Mouse (Mus musculus) forebrain, embryonic 12.5 days (tissue): ENCODE results near the gene Ccr10. TPM values are rescaled to one million over a fixed set of nuclear protein-coding genes. Genes with fewer than 3 reads are reported as not detected.
A peak's percentile ranks its signal among the peaks of the same experiment; 100 is the strongest.
"Not testable (repeated sequence)": the region's sequence is repeated elsewhere in the genome, so short reads cannot be mapped to it uniquely, and the experiment has no call there.

Experiments
- ATAC-seq: fragments of 200-750 bp; cut with Nextera tagmentation; 2 replicates; pipeline ENCODE4 v1.8.0; 2017; ENCODE audit warnings: moderate TSS enrichment; ENCODE audit not compliant: low FRiP score
- H3K27ac ChIP-seq: fragments of 300-500 bp; sonication (generic); 2 replicates; pipeline ENCODE4 v1.5.1; 2016; ENCODE audit warnings: mild to moderate bottlenecking
- H3K27me3 ChIP-seq: fragments of 300-500 bp; sonication (generic); 2 replicates; pipeline ENCODE4 v1.6.1; 2016; ENCODE audit warnings: mild to moderate bottlenecking
- H3K36me3 ChIP-seq: fragments of 300-500 bp; sonication (generic); replicated peaks from 2 replicates; pipeline ENCODE4 v1.6.1; 2016; ENCODE audit warnings: mild to moderate bottlenecking
- H3K4me1 ChIP-seq: fragments of 300-500 bp; sonication (generic); 2 replicates; pipeline ENCODE4 v1.6.1; 2016
- H3K4me2 ChIP-seq: fragments of 300-500 bp; sonication (generic); 2 replicates; pipeline ENCODE4 v1.6.1; 2016; ENCODE audit warnings: mild to moderate bottlenecking, moderate library complexity
- H3K4me3 ChIP-seq: fragments of 300-500 bp; sonication (generic); replicated peaks from 2 replicates; pipeline ENCODE4 v1.5.1; 2016; ENCODE audit warnings: mild to moderate bottlenecking
- H3K9ac ChIP-seq: fragments of 300-500 bp; sonication (generic); 2 replicates; pipeline ENCODE4 v1.6.1; 2016; ENCODE audit warnings: mild to moderate bottlenecking
- H3K9me3 ChIP-seq: fragments of 300-500 bp; sonication (generic); 2 replicates; pipeline ENCODE4 v1.6.1; 2016
- WGBS: fragments of 180-500 bp; shearing (Covaris S2); methylation state at CpG from one replicate; pipeline ENCODE4 v1.1.7; 2016; 5-methylcytosine and 5-hydroxymethylcytosine counted together
- polyA plus RNA-seq: library from polyadenylated mRNA; unstranded; fragments of >200 nt; fragmentation: Nextera tagmentation; extraction: Ambion mirVana; gene quantifications from 2 replicates; pipeline ENCODE4 v1.2.1, GENCODE M21; 2016

Gene Ccr10
- polyA plus RNA-seq, 1 experiment from 2014 or later: 0.10 TPM

GRCm38 (mm10) chr11:101167211-101167962 lies 7.9 kb downstream of the Ccr10 start:
- ATAC-seq: no peak
- H3K4me1 ChIP-seq: peaks cover 48% of the 10 kb centered on the region
- no peak overlapping the region for H3K9ac ChIP-seq
- no peaks in the 10 kb centered on the region for H3K9me3 ChIP-seq
- H3K27ac ChIP-seq: no peak overlapping the region
- H3K4me2 ChIP-seq: no peak overlapping the region
- no peak overlapping the region for H3K4me3 ChIP-seq
- WGBS: 41% methylated on average over 19 of the region's 19 CpGs
- peaks cover 83% of the 10 kb centered on the region for H3K27me3 ChIP-seq
- peaks cover 17% of the 10 kb centered on the region for H3K36me3 ChIP-seq

GRCm38 (mm10) chr11:101166357-101166756 lies 8.9 kb downstream of the Ccr10 start:
- ATAC-seq: no peak
- WGBS: 40% methylated on average over 14 of the region's 14 CpGs

DNA sequence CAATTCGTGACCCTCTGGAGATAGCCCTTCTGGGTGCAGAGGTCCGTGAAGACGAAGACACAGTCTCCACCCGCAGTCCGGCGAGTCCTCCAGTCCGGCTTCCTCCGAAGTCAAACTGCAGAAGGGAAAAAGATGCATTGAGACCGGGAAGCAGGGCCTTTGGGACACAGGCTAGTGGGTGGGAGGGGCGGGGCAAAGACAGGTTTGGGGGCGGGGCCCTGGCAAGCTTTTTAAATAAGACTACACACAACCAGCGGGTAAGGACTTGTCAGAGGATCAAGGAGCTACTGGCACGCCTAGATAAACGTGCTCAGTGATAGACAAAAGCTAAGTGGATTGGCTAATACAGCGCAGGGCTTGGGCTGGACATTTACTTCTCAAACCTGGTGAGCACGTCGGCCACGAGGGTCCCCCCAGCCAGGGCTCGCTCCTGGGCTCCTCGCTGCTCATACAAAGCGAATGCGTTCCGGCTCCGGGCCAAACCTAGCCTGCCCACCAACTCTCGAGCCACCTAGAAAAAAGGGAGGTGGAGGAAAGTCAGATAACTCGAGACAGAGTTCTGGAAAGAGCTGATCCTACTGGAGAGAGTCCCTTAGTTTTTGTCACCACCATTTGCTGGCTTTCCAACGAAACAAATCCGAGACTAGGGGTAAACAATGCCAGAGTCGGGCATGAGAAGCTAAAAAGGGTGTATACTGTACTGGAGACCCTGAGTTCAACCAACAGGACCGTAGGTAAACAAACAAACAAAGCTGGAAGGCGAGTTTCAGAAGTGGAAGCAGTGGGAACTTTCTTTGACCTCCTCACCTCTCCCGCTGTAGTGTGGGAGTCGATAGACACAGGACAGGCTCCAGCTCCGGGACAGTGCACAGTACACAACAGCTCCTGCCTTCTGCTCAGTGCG lies 10.3 kb downstream of the Ccr10 start:
- H3K9ac ChIP-seq: no peak overlapping the region
- H3K27me3 ChIP-seq: peaks cover 91% of the 10 kb centered on the region
- H3K4me1 ChIP-seq: peaks cover 29% of the 10 kb centered on the region
- no peak overlapping the region for H3K27ac ChIP-seq
- no peaks in the 10 kb centered on the region for H3K9me3 ChIP-seq
- peak overlapping the region; percentile 50 for H3K4me2 ChIP-seq
- H3K36me3 ChIP-seq: peaks cover 24% of the 10 kb centered on the region
- WGBS: 7% methylated on average over 35 of the region's 35 CpGs
- ATAC-seq: no peak
- peak overlapping the region; percentile 31 for H3K4me3 ChIP-seq

More at GRCm38 (mm10) chr11:101166357-101166756, 8.9 kb downstream of the Ccr10 start:
- H3K4me3 ChIP-seq: no peak overlapping the region
- peaks cover 24% of the 10 kb centered on the region for H3K36me3 ChIP-seq
- peaks cover 94% of the 10 kb centered on the region for H3K27me3 ChIP-seq
- H3K9ac ChIP-seq: no peak overlapping the region
- H3K4me2 ChIP-seq: no peak overlapping the region
- H3K9me3 ChIP-seq: no peaks in the 10 kb centered on the region
- peaks cover 39% of the 10 kb centered on the region for H3K4me1 ChIP-seq
- no peak overlapping the region for H3K27ac ChIP-seq

GRCm38 (mm10) chr11:101164351-101164665 lies 10.9 kb downstream of the Ccr10 start:
- 0 out of 2 replicates have a peak overlapping the region, but pooled peaks have one; percentile 36 for H3K9ac ChIP-seq

GRCm38 (mm10) chr11:101163476-101164350 lies 11.5 kb downstream of the Ccr10 start:
- 9% methylated on average over 49 of the region's 49 CpGs for WGBS
- Histone ChIP-seq H3K4me1 (peaks cover 17% of the 10 kb centered on the region), H3K36me3 (peaks cover 24% of the 10 kb centered on the region), H3K27me3 (peaks cover 82% of the 10 kb centered on the region), H3K27ac (no peak overlapping the region), H3K9me3 (no peaks in the 10 kb centered on the region), H3K4me2 (peak overlapping the region; percentile 50), H3K9ac (0 out of 2 replicates have a peak overlapping the region, but pooled peaks have one; percentile 36), H3K4me3 (peak overlapping the region; percentile 31)
- no peak for ATAC-seq

More at GRCm38 (mm10) chr11:101164351-101164665, 10.9 kb downstream of the Ccr10 start:
- Histone ChIP-seq H3K9me3 (no peaks in the 10 kb centered on the region), H3K27me3 (peaks cover 85% of the 10 kb centered on the region), H3K4me2 (peak overlapping the region; percentile 50), H3K4me1 (peaks cover 23% of the 10 kb centered on the region), H3K4me3 (peak overlapping the region; percentile 31), H3K36me3 (peaks cover 24% of the 10 kb centered on the region), H3K27ac (no peak overlapping the region)
- WGBS: 2% methylated on average over 21 of the region's 21 CpGs
- ATAC-seq: no peak

GRCm38 (mm10) chr11:101162772-101163171 lies 12.5 kb downstream of the Ccr10 start:
- H3K9me3 ChIP-seq: no peaks in the 10 kb centered on the region
- no peak for ATAC-seq
- H3K27ac ChIP-seq: no peak overlapping the region
- no peak overlapping the region for H3K4me3 ChIP-seq
- H3K9ac ChIP-seq: no peak overlapping the region
- H3K36me3 ChIP-seq: peaks cover 21% of the 10 kb centered on the region
- WGBS: 48% methylated on average over 5 of the region's 5 CpGs
- H3K27me3 ChIP-seq: peaks cover 81% of the 10 kb centered on the region
- H3K4me2 ChIP-seq: no peak overlapping the region
- peaks cover 14% of the 10 kb centered on the region for H3K4me1 ChIP-seq

- no peak overlapping the region for H3K9ac ChIP-seq
These were observed 12.9 kb downstream of the Ccr10 start for GRCm38 (mm10) chr11:101162301-101162700.

GRCm38 (mm10) chr11:101161551-101161950 lies 13.7 kb downstream of the Ccr10 start:
- Histone ChIP-seq H3K9me3 (no peaks in the 10 kb centered on the region), H3K4me2 (no peak overlapping the region), H3K27me3 (peaks cover 76% of the 10 kb centered on the region), H3K4me1 (peaks cover 14% of the 10 kb centered on the region), H3K4me3 (no peak overlapping the region), H3K27ac (no peak overlapping the region), H3K36me3 (0 out of 2 replicates have a peak, but pooled peaks cover 12% of the 10 kb centered on the region), H3K9ac (no peak overlapping the region)
- 87% methylated on average over 15 of the region's 15 CpGs for WGBS
- ATAC-seq: no peak

More at GRCm38 (mm10) chr11:101162301-101162700, 12.9 kb downstream of the Ccr10 start:
- H3K9me3 ChIP-seq: no peaks in the 10 kb centered on the region
- peaks cover 14% of the 10 kb centered on the region for H3K4me1 ChIP-seq
- ATAC-seq: no peak
- H3K4me2 ChIP-seq: no peak overlapping the region
- peaks cover 80% of the 10 kb centered on the region for H3K27me3 ChIP-seq
- H3K27ac ChIP-seq: no peak overlapping the region
- H3K4me3 ChIP-seq: no peak overlapping the region
- H3K36me3 ChIP-seq: peaks cover 17% of the 10 kb centered on the region
- WGBS: 48% methylated on average over 5 of the region's 5 CpGs

DNA sequence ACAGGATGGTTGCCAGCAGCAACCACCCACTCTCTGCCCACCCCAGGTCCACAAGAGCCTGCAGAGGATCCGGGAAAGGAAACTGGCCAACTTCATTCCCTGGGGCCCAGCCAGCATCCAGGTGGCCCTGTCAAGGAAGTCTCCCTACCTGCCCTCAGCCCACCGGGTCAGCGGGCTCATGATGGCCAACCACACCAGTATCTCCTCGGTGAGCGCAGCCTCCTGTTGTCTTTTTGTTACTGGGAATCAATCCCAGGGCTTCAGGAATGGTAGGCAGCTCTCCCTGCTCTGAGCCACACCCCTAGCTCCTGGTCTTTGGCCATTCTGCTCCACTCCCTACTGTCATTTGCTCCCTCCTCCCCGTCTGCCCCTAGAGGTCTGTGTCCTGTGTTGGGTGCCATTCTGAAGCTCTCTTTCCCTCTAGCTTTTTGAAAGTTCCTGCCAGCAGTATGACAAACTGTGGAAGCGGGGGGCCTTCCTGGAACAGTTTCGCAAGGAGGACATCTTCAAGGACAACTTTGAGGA lies 14.2 kb downstream of the Ccr10 start:
- Histone ChIP-seq H3K4me1 (peaks cover 18% of the 10 kb centered on the region), H3K27me3 (peaks cover 76% of the 10 kb centered on the region)
- 68% methylated on average over 8 of the region's 8 CpGs for WGBS
- not testable (repeated sequence) for H3K36me3 ChIP-seq, H3K9ac ChIP-seq, H3K27ac ChIP-seq, ATAC-seq, H3K4me3 ChIP-seq, H3K9me3 ChIP-seq, H3K4me2 ChIP-seq

DNA sequence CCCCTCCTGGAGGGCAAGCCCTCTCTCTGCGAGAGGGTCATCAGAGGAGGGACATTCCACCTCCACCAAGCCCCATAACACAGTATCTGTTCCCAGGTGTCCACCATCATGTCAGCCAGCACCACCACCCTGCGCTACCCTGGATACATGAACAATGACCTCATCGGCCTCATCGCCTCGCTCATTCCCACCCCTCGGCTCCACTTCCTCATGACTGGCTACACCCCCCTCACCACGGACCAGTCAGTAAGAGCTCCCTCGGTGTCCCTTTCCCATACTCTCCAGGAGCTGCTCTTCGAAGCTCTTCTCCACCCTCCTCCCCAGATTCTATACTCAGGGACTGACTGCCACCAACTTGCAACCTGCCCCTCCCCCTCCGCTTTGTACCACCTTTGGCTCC lies 15.1 kb downstream of the Ccr10 start:
- not testable (repeated sequence) for H3K4me3 ChIP-seq, H3K9ac ChIP-seq, ATAC-seq, H3K9me3 ChIP-seq, H3K36me3 ChIP-seq, H3K4me2 ChIP-seq, H3K27ac ChIP-seq
- H3K27me3 ChIP-seq: peaks cover 76% of the 10 kb centered on the region
- WGBS: 85% methylated on average over 10 of the region's 10 CpGs
- H3K4me1 ChIP-seq: peaks cover 26% of the 10 kb centered on the region

DNA sequence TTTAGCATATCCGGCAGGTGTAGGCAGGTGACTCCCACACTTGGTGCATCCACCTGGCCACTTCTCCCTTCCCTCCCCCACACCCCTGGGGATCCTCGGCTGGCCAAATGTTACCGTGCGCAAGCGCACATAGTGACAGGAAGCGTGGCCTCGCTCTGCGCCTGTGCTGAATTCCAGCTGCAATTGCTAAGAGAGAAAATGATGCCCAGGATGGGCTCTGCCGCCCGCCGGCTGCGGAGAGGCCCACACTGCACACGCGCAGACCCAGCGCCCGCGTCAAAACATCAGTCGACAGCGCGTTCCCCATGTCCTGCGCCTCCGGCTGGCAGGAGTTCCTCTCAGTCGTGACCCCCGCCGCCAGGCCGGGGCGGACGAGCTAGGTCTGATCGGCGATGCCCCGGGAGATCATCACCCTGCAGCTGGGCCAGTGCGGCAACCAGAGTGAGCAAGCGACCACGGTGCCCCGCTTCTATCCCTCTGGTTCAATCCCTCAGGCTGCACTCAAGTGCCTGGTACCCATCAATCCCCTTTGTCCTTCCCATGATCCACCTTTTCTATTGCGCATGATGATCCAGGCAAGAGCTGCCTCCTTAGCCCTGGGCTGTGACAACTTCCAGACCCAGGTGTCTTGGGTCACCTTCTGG lies 19.4 kb downstream of the Ccr10 start, which contains the start of gene Tubg2:
Tubg2 (plus strand) TSS at position 180 of the 644 bp plus-strand sequence.
- Histone ChIP-seq H3K4me1 (peaks cover 14% of the 10 kb centered on the region), H3K4me2 (peak within 1 kb of the TSS; percentile 68), H3K27me3 (peaks cover 39% of the 10 kb centered on the region), H3K36me3 (no peaks in the 10 kb centered on the region), H3K9ac (peak within 1 kb of the TSS; percentile 63), H3K9me3 (no peaks in the 10 kb centered on the region), H3K4me3 (peak within 1 kb of the TSS; percentile 42), H3K27ac (peak within 1 kb of the TSS; percentile 78)
- 2% methylated on average over 36 of the region's 36 CpGs for WGBS
- peak; percentile 84 for ATAC-seq
